Mouse (Mus musculus): ENCODE data around the gene Gm8108. TPM values are rescaled to one million over a fixed set of nuclear protein-coding genes. Genes with fewer than 3 reads are reported as not detected.
"Not testable (repeated sequence)": the region's sequence is repeated elsewhere in the genome, so short reads cannot be mapped to it uniquely, and the experiment has no call there.

Gene Gm8108
- polyA plus RNA-seq (2015; fragmentation: Nextera tagmentation; extraction: Ambion mirVana) = 2.0 and 4.9 TPM in 2 replicates

GRCm38 (mm10) chr14:4110426-4110825 is at the start of gene Gm8108:
Gene Gm8108, plus strand, starts transcription at chr14:4110526.
- ATAC-seq (ENCODE audit: low FRiP score); H3K27me3 ChIP-seq; H3K4me1 ChIP-seq (replicated peaks); H3K27ac ChIP-seq; H3K9me3 ChIP-seq; H3K36me3 ChIP-seq: not testable (repeated sequence)
- peak within 1 kb of the TSS; percentile 47 for H3K4me3 ChIP-seq
- WGBS = 2% methylated on average over 28 of the region's 37 CpGs
- H3K4me2 ChIP-seq = peak within 1 kb of the TSS; percentile 53
- H3K9ac ChIP-seq = peak within 1 kb of the TSS; percentile 66

GRCm38 (mm10) chr14:4083820-4084219 is 26.5 kb upstream of the Gm8108 start, which contains the start of gene Gm3115:
Gene Gm3115, plus strand, starts transcription at chr14:4084120.
- not testable (repeated sequence) for H3K4me2 ChIP-seq; H3K27ac ChIP-seq; ATAC-seq (ENCODE audit: low FRiP score); H3K4me1 ChIP-seq (replicated peaks); H3K9ac ChIP-seq; H3K36me3 ChIP-seq; H3K27me3 ChIP-seq; H3K9me3 ChIP-seq; H3K4me3 ChIP-seq
- WGBS = 70% methylated on average over 3 of the region's 3 CpGs

GRCm38 (mm10) chr14:4141646-4142045 is 31.3 kb downstream of the Gm8108 start:
- H3K4me2 ChIP-seq; H3K27me3 ChIP-seq; H3K9ac ChIP-seq; ATAC-seq (ENCODE audit: low FRiP score); H3K36me3 ChIP-seq; H3K27ac ChIP-seq; H3K4me1 ChIP-seq (replicated peaks); H3K9me3 ChIP-seq; H3K4me3 ChIP-seq: not testable (repeated sequence)
- WGBS = 97% methylated on average over 4 of the region's 4 CpGs

GRCm38 (mm10) chr14:4164730-4165129 is 54.4 kb downstream of the Gm8108 start, which contains the start of gene Gm3127:
Gene Gm3127, plus strand, starts transcription at chr14:4165030.
- not testable (repeated sequence) for H3K9me3 ChIP-seq; H3K4me3 ChIP-seq; H3K27me3 ChIP-seq; H3K9ac ChIP-seq; H3K27ac ChIP-seq; H3K4me2 ChIP-seq; ATAC-seq (ENCODE audit: low FRiP score); H3K36me3 ChIP-seq; H3K4me1 ChIP-seq (replicated peaks)
- 90% methylated on average over 1 of the region's 2 CpGs for whole genome bisulfite sequencing

- H3K9me3 ChIP-seq; H3K27me3 ChIP-seq; H3K27ac ChIP-seq; H3K36me3 ChIP-seq; ATAC-seq (ENCODE audit: low FRiP score); H3K4me1 ChIP-seq (replicated peaks): not testable (repeated sequence)
- WGBS = 1% methylated on average over 9 of the region's 14 CpGs
- peak overlapping the region; percentile 63 for H3K4me2 ChIP-seq
- peak overlapping the region; percentile 69 for H3K9ac ChIP-seq
- peak overlapping the region; percentile 42 for H3K4me3 ChIP-seq
Measured at GRCm38 (mm10) chr14:4182030-4182429, 71.7 kb downstream of the Gm8108 start.

Other genes starting within 250 kb of the Gm8108 start
- gene Gm2916, start 226.4 kb upstream of the Gm8108 start, polyA plus RNA-seq (2015; fragmentation: Nextera tagmentation; extraction: Ambion mirVana) = not detected in 2 replicates
- gene Gm3029, start 178.8 kb upstream of the Gm8108 start, polyA plus RNA-seq (2015; fragmentation: Nextera tagmentation; extraction: Ambion mirVana) = not detected in 2 replicates
- gene Gm3095, start 147.0 kb upstream of the Gm8108 start, polyA plus RNA-seq (2015; fragmentation: Nextera tagmentation; extraction: Ambion mirVana) = 0.96 and 1.1 TPM in 2 replicates
- not detected in 2 replicates for gene Gm3099, start 112.1 kb upstream of the Gm8108 start, polyA plus RNA-seq (2015; fragmentation: Nextera tagmentation; extraction: Ambion mirVana)
- gene Gm5796, start 86.6 kb upstream of the Gm8108 start, polyA plus RNA-seq (2015; fragmentation: Nextera tagmentation; extraction: Ambion mirVana) = 2.6 and 3.1 TPM in 2 replicates
- gene Gm3115, start 26.4 kb upstream of the Gm8108 start, polyA plus RNA-seq (2015; fragmentation: Nextera tagmentation; extraction: Ambion mirVana) = not detected in 2 replicates
- not detected in 2 replicates for gene Gm3127, start 54.5 kb downstream of the Gm8108 start, polyA plus RNA-seq (2015; fragmentation: Nextera tagmentation; extraction: Ambion mirVana)
- 4.4 and 4.9 TPM in 2 replicates for gene Gm2974, start 72.0 kb downstream of the Gm8108 start, polyA plus RNA-seq (2015; fragmentation: Nextera tagmentation; extraction: Ambion mirVana)
- not detected in 2 replicates for gene Gm3138, start 139.1 kb downstream of the Gm8108 start, polyA plus RNA-seq (2015; fragmentation: Nextera tagmentation; extraction: Ambion mirVana)
- gene Gm3149, start 206.8 kb downstream of the Gm8108 start, polyA plus RNA-seq (2015; fragmentation: Nextera tagmentation; extraction: Ambion mirVana) = not detected in 2 replicates
- gene 2610042L04Rik, start 224.2 kb downstream of the Gm8108 start, polyA plus RNA-seq (2015; fragmentation: Nextera tagmentation; extraction: Ambion mirVana) = 3.7 and 4.0 TPM in 2 replicates

All from hindbrain, embryonic 13.5 days (tissue).